Mouse (Mus musculus): ENCODE results near the gene Dner.

DNA sequence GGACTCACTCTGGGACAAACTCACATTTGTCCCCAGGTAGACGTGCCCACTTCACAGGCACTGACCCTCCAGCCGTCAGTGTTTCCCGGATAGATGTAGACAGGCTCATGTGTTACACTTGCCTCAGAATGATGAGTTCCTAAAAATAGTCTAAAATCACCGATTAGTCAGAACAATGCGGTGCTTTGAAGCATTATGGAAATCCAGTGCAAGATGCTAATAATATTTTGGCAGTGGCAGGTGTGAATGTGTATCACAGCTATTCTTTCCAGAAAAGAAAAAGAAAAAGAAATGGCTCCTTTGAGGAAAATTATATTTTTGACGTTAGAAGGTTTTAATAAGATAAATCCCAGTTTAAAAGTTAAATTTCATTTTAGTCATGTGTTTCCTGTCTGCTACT is 204.3 kb downstream of the Dner start:
- TF ChIP-seq CTCF (IDR thresholded peaks at IDR 0.05; ENCODE audit: low read depth, low read length) (no peak), POLR2A (IDR thresholded peaks at IDR 0.05; ENCODE audit: extremely low read depth, insufficient read depth, low read length) (no peak)

All from liver, adult 2 months (tissue).